Mouse (Mus musculus) leukemia stem cell, adult 10-12 weeks (primary cell): ENCODE data around the gene Fam126a. TPM values are rescaled to one million over a fixed set of nuclear protein-coding genes. Genes with fewer than 3 reads are reported as not detected.

Source experiments
- polyA plus RNA-seq: library from polyadenylated mRNA; stranded (reverse); fragments of >175 nt; gene quantifications from 2 replicates; pipeline ENCODE4 v1.2.3, GENCODE M21; 2012; ENCODE audit warnings: low replicate concordance

Gene Fam126a
- polyA plus RNA-seq = 5.8 and 14.9 TPM in 2 replicates

GRCm38 (mm10) chr5:24030579-24030969 lies at the start of gene Fam126a:
Gene Fam126a, minus strand, starts transcription at chr5:24030690.

Other genes starting within 250 kb of the Fam126a start
- gene Pus7, start 247.0 kb downstream of the Fam126a start, polyA plus RNA-seq = 3.4 and 9.2 TPM in 2 replicates
- gene Rint1, start 243.0 kb downstream of the Fam126a start, polyA plus RNA-seq = 3.1 and 4.5 TPM in 2 replicates
- 1.1 and 4.0 TPM in 2 replicates for gene Tomm7, start 186.5 kb downstream of the Fam126a start, polyA plus RNA-seq
- gene Klhl7, start 69.9 kb upstream of the Fam126a start, polyA plus RNA-seq = 0.16 and 0.32 TPM in 2 replicates
- 13.4 and 18.1 TPM in 2 replicates for gene Nupl2, start 134.3 kb upstream of the Fam126a start, polyA plus RNA-seq